Mouse (Mus musculus) C2C12 (cell line): ENCODE results near the gene Fam53b.

Experiments used
- CEBPB ChIP-seq: IDR thresholded peaks from one replicate; pipeline ENCODE4 v1.6.1; 2011; ENCODE audit warnings: low read depth, mild to moderate bottlenecking, control low read depth, moderate library complexity
- CTCF ChIP-seq: IDR thresholded peaks from one replicate; pipeline ENCODE4 v1.5.1; 2011; ENCODE audit not compliant: control insufficient read depth, insufficient read depth, insufficient read length
- MAX ChIP-seq: IDR thresholded peaks from one replicate; pipeline ENCODE4 v1.6.1; 2011; ENCODE audit warnings: mild to moderate bottlenecking, control low read depth
- MYOG ChIP-seq: IDR thresholded peaks from one replicate; pipeline ENCODE4 v1.6.1; 2011; ENCODE audit not compliant: control insufficient read depth, insufficient read length; ENCODE audit errors: extremely low read depth
- USF1 ChIP-seq: IDR thresholded peaks from one replicate; pipeline ENCODE4 v1.6.1; 2011; ENCODE audit warnings: low read depth, mild to moderate bottlenecking, control low read depth, moderate library complexity

DNA sequence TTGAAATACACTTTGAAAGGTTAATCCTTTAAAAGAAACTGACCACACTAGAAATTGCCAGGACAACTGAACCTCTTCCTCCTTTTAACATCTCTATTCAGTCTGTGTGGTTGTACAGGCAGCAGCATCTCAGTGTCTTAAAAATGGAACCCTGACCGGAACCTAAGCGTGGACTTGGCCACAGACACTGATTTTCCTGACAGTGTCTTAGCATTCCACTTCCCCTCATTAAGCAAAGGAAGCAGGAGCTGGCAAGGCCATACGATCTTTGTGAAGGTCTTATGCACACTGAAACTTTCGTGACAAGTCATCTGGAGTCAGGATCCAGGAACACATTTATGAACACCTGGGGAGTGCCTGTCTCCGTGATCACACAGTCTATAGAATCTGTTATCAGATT is 29.6 kb downstream of the Fam53b start:
- TF ChIP-seq MYOG (no peak), CTCF (no peak), MAX (no peak), USF1 (no peak), CEBPB (no peak)
